Mouse (Mus musculus) cortical plate, adult 2 months (tissue): ENCODE results near the gene Olfr129. TPM values are rescaled to one million over a fixed set of nuclear protein-coding genes. Genes with fewer than 3 reads are reported as not detected.

Experiments
- H3K27ac ChIP-seq: fragments of 200-500 bp; 2 replicates; pipeline ENCODE4 v1.5.1; 2012; ENCODE audit warnings: low read length, control low read depth, inconsistent platforms; ENCODE audit not compliant: insufficient read depth
- H3K4me1 ChIP-seq: fragments of 200-500 bp; 2 replicates; pipeline ENCODE4 v1.6.1; 2011; ENCODE audit warnings: low read length; ENCODE audit not compliant: control insufficient read depth, insufficient read depth
- H3K4me3 ChIP-seq: fragments of 200-500 bp; 2 replicates; pipeline ENCODE4 v1.5.1; 2011; ENCODE audit warnings: mild to moderate bottlenecking, low read length, control low read depth; ENCODE audit not compliant: insufficient read depth
- CTCF ChIP-seq: fragments of 200-500 bp; IDR thresholded peaks from 2 replicates; pipeline ENCODE4 v1.5.1; 2011; ENCODE audit warnings: mild to moderate bottlenecking, control low read depth, low read length; ENCODE audit not compliant: insufficient read depth; ENCODE audit errors: extremely low read depth
- POLR2A ChIP-seq: fragments of 200-500 bp; IDR thresholded peaks from 2 replicates; pipeline ENCODE4 v1.6.1; 2011; ENCODE audit warnings: mild to moderate bottlenecking, low read length, control low read depth; ENCODE audit not compliant: insufficient read depth; ENCODE audit errors: extremely low read depth
- polyA plus RNA-seq: library from polyadenylated mRNA; depleted of rRNA; stranded (reverse); fragments of >200 nt; gene quantifications from 2 replicates; pipeline ENCODE4 v1.2.3, GENCODE M21; 2012; rRNA removed

The Olfr129 gene
- polyA plus RNA-seq, result not detected in 2 replicates

- Histone ChIP-seq H3K4me3 (no peak within 1 kb of the TSS), H3K27ac (no peak within 1 kb of the TSS), H3K4me1 (no peaks in the 10 kb centered on the region)
- TF ChIP-seq CTCF (no peak), POLR2A (no peak)
Measured at GRCm38 (mm10) chr17:38059979-38060378, at the start of gene Olfr129. Gene Olfr129 (minus strand): TSS chr17:38060079.

GRCm38 (mm10) chr17:38088593-38088992, 28.7 kb upstream of the Olfr129 start, which contains the start of gene Olfr131:
Gene Olfr131 (minus strand): TSS chr17:38088693.
- Histone ChIP-seq H3K4me1 (no peaks in the 10 kb centered on the region), H3K4me3 (no peak within 1 kb of the TSS), H3K27ac (no peak within 1 kb of the TSS)
- no peak for TF ChIP-seq CTCF
- TF ChIP-seq POLR2A, result no peak

- no peak overlapping the region for H3K4me3 ChIP-seq
- TF ChIP-seq CTCF, result no peak
- TF ChIP-seq POLR2A, result no peak
- H3K27ac ChIP-seq, result no peak overlapping the region
- H3K4me1 ChIP-seq, result no peaks in the 10 kb centered on the region
Measured at GRCm38 (mm10) chr17:38082364-38082763, 22.5 kb upstream of the Olfr129 start.

GRCm38 (mm10) chr17:38063621-38064020, 3.7 kb upstream of the Olfr129 start, which contains the start of gene Olfr130:
Gene Olfr130 (plus strand): TSS chr17:38063921.
- Histone ChIP-seq H3K4me1 (no peaks in the 10 kb centered on the region), H3K27ac (no peak within 1 kb of the TSS), H3K4me3 (no peak within 1 kb of the TSS)
- TF ChIP-seq POLR2A, result no peak

GRCm38 (mm10) chr17:38026297-38026696, 33.6 kb downstream of the Olfr129 start:
- TF ChIP-seq POLR2A (no peak), CTCF (no peak)
- Histone ChIP-seq H3K4me1 (no peaks in the 10 kb centered on the region), H3K4me3 (no peak overlapping the region), H3K27ac (no peak overlapping the region)

- H3K27ac ChIP-seq, result no peak overlapping the region
- no peak overlapping the region for H3K4me3 ChIP-seq
- TF ChIP-seq CTCF, result no peak
- TF ChIP-seq POLR2A, result no peak
- H3K4me1 ChIP-seq, result no peaks in the 10 kb centered on the region
Measured at GRCm38 (mm10) chr17:38016341-38016740, 43.5 kb downstream of the Olfr129 start.

- TF ChIP-seq POLR2A (no peak), CTCF (no peak)
- no peak overlapping the region for H3K27ac ChIP-seq
- H3K4me1 ChIP-seq, result no peaks in the 10 kb centered on the region
Measured at GRCm38 (mm10) chr17:38004996-38005395, 54.9 kb downstream of the Olfr129 start.

More at GRCm38 (mm10) chr17:38004996-38005395, 54.9 kb downstream of the Olfr129 start:
- no peak overlapping the region for H3K4me3 ChIP-seq

Other genes with a start within 250 kb of the Olfr129 start
- not detected in 2 replicates for gene Olfr125, start 227.1 kb downstream of the Olfr129 start, polyA plus RNA-seq
- gene Olfr126, start 212.6 kb downstream of the Olfr129 start, polyA plus RNA-seq, result not detected in 2 replicates
- gene Olfr127, start 159.6 kb downstream of the Olfr129 start, polyA plus RNA-seq, result not detected in 2 replicates
- not detected in 2 replicates for gene Olfr128, start 139.5 kb downstream of the Olfr129 start, polyA plus RNA-seq
- gene Olfr761, start 107.0 kb downstream of the Olfr129 start, polyA plus RNA-seq, result not detected in 2 replicates
- not detected in 2 replicates for gene Olfr130, start 3.8 kb upstream of the Olfr129 start, polyA plus RNA-seq
- gene Olfr131, start 28.6 kb upstream of the Olfr129 start, polyA plus RNA-seq, result not detected in 2 replicates
- gene Olfr132, start 74.4 kb upstream of the Olfr129 start, polyA plus RNA-seq, result not detected in 2 replicates
- not detected in 2 replicates for gene Olfr133, start 85.2 kb upstream of the Olfr129 start, polyA plus RNA-seq
- gene Olfr134, start 111.3 kb upstream of the Olfr129 start, polyA plus RNA-seq, result not detected in 2 replicates
- gene Olfr135, start 144.3 kb upstream of the Olfr129 start, polyA plus RNA-seq, result not detected in 2 replicates
- gene Olfr138, start 201.0 kb upstream of the Olfr129 start, polyA plus RNA-seq, result not detected in 2 replicates
- not detected in 2 replicates for gene Olfr137, start 247.5 kb upstream of the Olfr129 start, polyA plus RNA-seq